Mouse (Mus musculus) cortical plate, adult 2 months (tissue): ENCODE results near the gene Ddx42. TPM values are rescaled to one million over a fixed set of nuclear protein-coding genes. Genes with fewer than 3 reads are reported as not detected.

Experiments
- H3K27ac ChIP-seq: fragments of 200-500 bp; 2 replicates; pipeline ENCODE4 v1.5.1; 2012; ENCODE audit warnings: low read length, control low read depth, inconsistent platforms; ENCODE audit not compliant: insufficient read depth
- H3K4me1 ChIP-seq: fragments of 200-500 bp; 2 replicates; pipeline ENCODE4 v1.6.1; 2011; ENCODE audit warnings: low read length; ENCODE audit not compliant: control insufficient read depth, insufficient read depth
- H3K4me3 ChIP-seq: fragments of 200-500 bp; 2 replicates; pipeline ENCODE4 v1.5.1; 2011; ENCODE audit warnings: mild to moderate bottlenecking, low read length, control low read depth; ENCODE audit not compliant: insufficient read depth
- CTCF ChIP-seq: fragments of 200-500 bp; IDR thresholded peaks from 2 replicates; pipeline ENCODE4 v1.5.1; 2011; ENCODE audit warnings: mild to moderate bottlenecking, control low read depth, low read length; ENCODE audit not compliant: insufficient read depth; ENCODE audit errors: extremely low read depth
- POLR2A ChIP-seq: fragments of 200-500 bp; IDR thresholded peaks from 2 replicates; pipeline ENCODE4 v1.6.1; 2011; ENCODE audit warnings: mild to moderate bottlenecking, low read length, control low read depth; ENCODE audit not compliant: insufficient read depth; ENCODE audit errors: extremely low read depth
- polyA plus RNA-seq: library from polyadenylated mRNA; depleted of rRNA; stranded (reverse); fragments of >200 nt; gene quantifications from 2 replicates; pipeline ENCODE4 v1.2.3, GENCODE M21; 2012; rRNA removed

Gene Ddx42
- polyA plus RNA-seq: 41.6 and 43.7 TPM in 2 replicates

GRCm38 (mm10) chr11:106216730-106217490 is at the start of gene Ddx42:
Gene Ddx42, plus strand, starts transcription at chr11:106216926.
- peak within 1 kb of the TSS; percentile 68 for H3K4me3 ChIP-seq
- 0 out of 2 replicates have a peak, but pooled peaks have one; percentile 39 for TF ChIP-seq POLR2A
- TF ChIP-seq CTCF: no peak
- H3K27ac ChIP-seq: peak within 1 kb of the TSS; percentile 76
- peaks cover 1% of the 10 kb centered on the region; the same call in 1 of the 2 replicates for H3K4me1 ChIP-seq

- Histone ChIP-seq H3K4me3 (no peak overlapping the region), H3K27ac (no peak overlapping the region), H3K4me1 (no peaks in the 10 kb centered on the region)
- no peak for TF ChIP-seq POLR2A
- TF ChIP-seq CTCF: no peak
Observed at GRCm38 (mm10) chr11:106167435-106167834, 49.3 kb upstream of the Ddx42 start.

GRCm38 (mm10) chr11:106170807-106171206 is 45.9 kb upstream of the Ddx42 start:
- Histone ChIP-seq H3K4me3 (no peak overlapping the region), H3K4me1 (peaks cover 1% of the 10 kb centered on the region; the same call in 1 of the 2 replicates), H3K27ac (no peak overlapping the region)
- no peak for TF ChIP-seq POLR2A

GRCm38 (mm10) chr11:106173228-106173627 is 43.5 kb upstream of the Ddx42 start:
- Histone ChIP-seq H3K27ac (no peak overlapping the region), H3K4me1 (peaks cover 1% of the 10 kb centered on the region; the same call in 1 of the 2 replicates), H3K4me3 (no peak overlapping the region)
- no peak for TF ChIP-seq CTCF
- no peak for TF ChIP-seq POLR2A

- Histone ChIP-seq H3K4me3 (no peak overlapping the region), H3K4me1 (peaks cover 5% of the 10 kb centered on the region), H3K27ac (no peak overlapping the region)
- TF ChIP-seq POLR2A: no peak
- no peak for TF ChIP-seq CTCF
Observed at GRCm38 (mm10) chr11:106174372-106174771, 42.4 kb upstream of the Ddx42 start.

GRCm38 (mm10) chr11:106175081-106175480 is 41.6 kb upstream of the Ddx42 start:
- peaks cover 6% of the 10 kb centered on the region for H3K4me1 ChIP-seq
- no peak overlapping the region for H3K27ac ChIP-seq
- H3K4me3 ChIP-seq: no peak overlapping the region
- TF ChIP-seq CTCF (no peak), POLR2A (no peak)

- H3K27ac ChIP-seq: no peak overlapping the region
Observed at GRCm38 (mm10) chr11:106176372-106176771, 40.4 kb upstream of the Ddx42 start.

GRCm38 (mm10) chr11:106178036-106178782 is 38.5 kb upstream of the Ddx42 start:
- Histone ChIP-seq H3K27ac (no peak overlapping the region; the same call in 1 of the 2 replicates), H3K4me1 (peaks cover 8% of the 10 kb centered on the region), H3K4me3 (no peak overlapping the region)
- TF ChIP-seq CTCF: no peak
- TF ChIP-seq POLR2A: no peak

More at GRCm38 (mm10) chr11:106176372-106176771, 40.4 kb upstream of the Ddx42 start:
- Histone ChIP-seq H3K4me3 (no peak overlapping the region), H3K4me1 (peaks cover 8% of the 10 kb centered on the region)
- TF ChIP-seq POLR2A (no peak), CTCF (no peak)

- H3K4me3 ChIP-seq: no peak overlapping the region
- H3K4me1 ChIP-seq: peaks cover 8% of the 10 kb centered on the region
- H3K27ac ChIP-seq: peak overlapping the region; percentile 65; the same call in 1 of the 2 replicates
- peak; percentile 50 for TF ChIP-seq POLR2A
- TF ChIP-seq CTCF: no peak
Observed at GRCm38 (mm10) chr11:106179711-106180448, 36.8 kb upstream of the Ddx42 start.

- peak overlapping the region; percentile 36; the same call in 1 of the 2 replicates for H3K27ac ChIP-seq
- TF ChIP-seq POLR2A (no peak), CTCF (no peak)
Observed at GRCm38 (mm10) chr11:106180449-106180801, 36.3 kb upstream of the Ddx42 start.

More at GRCm38 (mm10) chr11:106180449-106180801, 36.3 kb upstream of the Ddx42 start:
- H3K4me1 ChIP-seq: peaks cover 6% of the 10 kb centered on the region
- H3K4me3 ChIP-seq: no peak overlapping the region
